Mouse (Mus musculus) brown adipose tissue, adult 24 weeks (tissue): Measurements from ENCODE around the gene Ldhb. TPM values are rescaled to one million over a fixed set of nuclear protein-coding genes. Genes with fewer than 3 reads are reported as not detected.
A peak's percentile ranks its signal among the peaks of the same experiment; 100 is the strongest.

Source experiments
- H3K27ac ChIP-seq: fragments of 200-500 bp; replicated peaks from 2 replicates; pipeline ENCODE4 v1.5.1; 2012; ENCODE audit warnings: low read depth, mild to moderate bottlenecking, low read length
- H3K4me1 ChIP-seq: fragments of 200-500 bp; 2 replicates; pipeline ENCODE4 v1.6.1; 2012; ENCODE audit warnings: low read length, mixed read lengths; ENCODE audit not compliant: control insufficient read depth, insufficient read depth, insufficient read length
- H3K4me3 ChIP-seq: fragments of 200-500 bp; 2 replicates; pipeline ENCODE4 v1.5.1; 2012; ENCODE audit warnings: low read depth, mild to moderate bottlenecking, low read length, moderate library complexity; ENCODE audit not compliant: insufficient read depth
- polyA plus RNA-seq: library from polyadenylated mRNA; stranded (reverse); fragments of >200 nt; gene quantifications from 2 replicates; pipeline ENCODE4 v1.2.4, GENCODE M21; 2012; ENCODE audit not compliant: missing spikeins, insufficient read depth, insufficient read length

Gene Ldhb
- 1,125 and 1,392 TPM in 2 replicates for polyA plus RNA-seq

- Histone ChIP-seq H3K4me3 (peak within 1 kb of the TSS; percentile 86), H3K27ac (peak within 1 kb of the TSS; percentile 80), H3K4me1 (peaks cover 3% of the 10 kb centered on the region; the same call in 1 of the 2 replicates)
Observed at GRCm38 (mm10) chr6:142507785-142508162, at the start of gene Ldhb. TSS of gene Ldhb (minus strand) at chr6:142507957.

GRCm38 (mm10) chr6:142555988-142556387 lies 48.2 kb upstream of the Ldhb start:
- Histone ChIP-seq H3K4me1 (no peaks in the 10 kb centered on the region), H3K27ac (no peak overlapping the region), H3K4me3 (no peak overlapping the region)

GRCm38 (mm10) chr6:142551482-142551881 lies 43.7 kb upstream of the Ldhb start:
- H3K4me3 ChIP-seq = no peak overlapping the region

DNA sequence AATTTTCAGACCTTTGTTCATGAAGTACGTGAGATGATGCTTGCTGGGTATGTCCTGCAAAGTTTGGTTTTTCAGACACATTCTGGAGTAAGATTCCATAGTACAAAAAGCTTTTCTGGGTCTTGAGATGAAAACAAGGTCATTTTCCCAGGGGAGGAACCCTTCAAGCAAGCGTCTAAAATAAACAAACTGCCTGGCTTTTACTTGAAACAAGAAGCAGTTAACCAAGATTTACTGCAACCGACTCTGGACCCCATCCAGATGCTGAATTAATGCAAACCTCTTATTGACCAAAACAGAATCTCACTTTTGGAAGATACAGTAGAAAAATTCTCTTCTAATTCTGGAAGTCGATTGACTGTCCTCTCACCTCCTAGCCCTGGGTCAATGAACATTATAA lies 43.1 kb upstream of the Ldhb start:
- H3K4me3 ChIP-seq = no peak overlapping the region
- no peaks in the 10 kb centered on the region for H3K4me1 ChIP-seq
- no peak overlapping the region; the same call in 1 of the 2 replicates for H3K27ac ChIP-seq

More at GRCm38 (mm10) chr6:142551482-142551881, 43.7 kb upstream of the Ldhb start:
- H3K27ac ChIP-seq = no peak overlapping the region
- H3K4me1 ChIP-seq = no peaks in the 10 kb centered on the region

GRCm38 (mm10) chr6:142548377-142548776 lies 40.6 kb upstream of the Ldhb start:
- Histone ChIP-seq H3K27ac (no peak overlapping the region), H3K4me1 (no peaks in the 10 kb centered on the region), H3K4me3 (no peak overlapping the region)

DNA sequence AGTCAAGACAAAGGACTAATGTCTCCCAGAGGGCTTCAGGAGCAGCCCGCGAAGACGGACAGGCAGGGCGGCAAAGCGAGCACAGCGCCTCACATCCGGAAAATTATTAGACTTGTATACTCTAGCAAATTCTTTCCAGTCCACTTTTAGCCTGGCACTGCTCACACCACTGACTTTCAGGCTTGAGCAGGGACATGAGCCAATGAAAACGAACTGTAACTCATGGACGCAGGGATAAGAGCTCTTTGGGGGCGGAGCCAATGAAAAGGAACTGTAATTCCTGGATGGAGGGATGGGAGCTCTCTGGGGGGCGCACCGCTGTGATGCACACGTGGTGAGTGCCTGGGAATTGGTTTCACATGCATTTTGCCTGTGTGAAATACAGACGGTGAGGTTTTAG lies 37.4 kb upstream of the Ldhb start:
- Histone ChIP-seq H3K4me3 (no peak overlapping the region), H3K27ac (no peak overlapping the region), H3K4me1 (no peaks in the 10 kb centered on the region)

- Histone ChIP-seq H3K4me1 (peaks cover 5% of the 10 kb centered on the region), H3K4me3 (no peak overlapping the region), H3K27ac (no peak overlapping the region)
Observed at GRCm38 (mm10) chr6:142543648-142544047, 35.9 kb upstream of the Ldhb start.

DNA sequence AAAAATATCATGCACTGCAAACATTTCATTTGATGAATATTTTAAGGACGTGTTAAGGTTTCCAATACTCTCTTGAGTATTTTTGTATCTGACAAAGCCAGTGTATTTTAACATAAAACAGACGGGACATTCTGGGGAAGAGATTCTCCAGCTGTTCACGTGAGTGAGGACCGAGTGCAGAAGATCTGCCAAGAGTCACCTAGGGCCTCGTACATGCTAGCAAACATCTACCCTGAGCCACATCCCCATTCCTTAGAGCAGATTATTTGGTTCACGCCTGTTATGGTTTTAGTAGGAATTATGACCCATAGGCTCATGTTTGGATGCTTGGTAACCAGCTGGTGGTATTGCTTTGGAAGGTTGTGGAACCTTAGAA lies 35.0 kb upstream of the Ldhb start:
- H3K4me3 ChIP-seq = no peak overlapping the region
- H3K4me1 ChIP-seq = peaks cover 11% of the 10 kb centered on the region
- H3K27ac ChIP-seq = no peak overlapping the region

DNA sequence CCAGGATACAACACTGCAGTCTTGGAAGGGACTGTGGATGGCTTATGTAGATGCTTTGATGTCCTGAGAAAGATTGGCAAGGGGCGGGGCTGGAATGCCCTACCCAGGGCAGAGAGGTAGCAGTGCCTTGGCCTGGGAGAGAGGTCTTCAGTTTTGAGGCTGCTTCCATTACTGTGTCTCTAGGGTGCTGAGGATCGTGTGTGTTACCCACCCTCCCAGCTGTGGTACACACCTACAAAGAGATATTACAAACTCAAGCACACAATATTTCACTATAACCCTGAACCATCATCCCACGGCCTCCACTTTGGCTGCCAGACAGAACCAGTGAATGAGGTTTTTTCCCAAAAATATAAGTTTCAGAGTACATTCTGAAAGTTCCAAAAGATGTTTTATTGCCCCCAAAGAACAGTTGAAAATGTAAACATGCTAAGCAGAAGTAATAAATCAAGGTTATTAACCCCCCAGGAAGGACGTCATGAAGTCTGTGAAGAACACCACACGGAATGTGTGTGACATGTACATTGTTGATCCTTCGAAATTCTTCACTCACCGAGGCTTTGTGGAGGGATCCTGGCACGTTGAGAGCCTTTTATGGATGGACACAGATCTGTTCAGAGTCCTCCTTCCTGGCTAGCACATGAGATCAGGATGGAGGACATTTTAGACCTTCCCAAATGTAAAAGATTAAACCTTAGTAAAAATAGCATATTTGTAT lies 34.5 kb upstream of the Ldhb start:
- Histone ChIP-seq H3K4me3 (no peak overlapping the region), H3K27ac (no peak overlapping the region), H3K4me1 (peaks cover 11% of the 10 kb centered on the region)

GRCm38 (mm10) chr6:142540561-142541160 lies 32.9 kb upstream of the Ldhb start:
- peaks cover 11% of the 10 kb centered on the region for H3K4me1 ChIP-seq
- H3K27ac ChIP-seq = peak overlapping the region; percentile 32; the same call in 1 of the 2 replicates
- H3K4me3 ChIP-seq = no peak overlapping the region

- H3K4me3 ChIP-seq = no peak overlapping the region
- peak overlapping the region; percentile 42; the same call in 1 of the 2 replicates for H3K27ac ChIP-seq
- H3K4me1 ChIP-seq = peaks cover 11% of the 10 kb centered on the region
Observed at GRCm38 (mm10) chr6:142540131-142540530, 32.4 kb upstream of the Ldhb start.

DNA sequence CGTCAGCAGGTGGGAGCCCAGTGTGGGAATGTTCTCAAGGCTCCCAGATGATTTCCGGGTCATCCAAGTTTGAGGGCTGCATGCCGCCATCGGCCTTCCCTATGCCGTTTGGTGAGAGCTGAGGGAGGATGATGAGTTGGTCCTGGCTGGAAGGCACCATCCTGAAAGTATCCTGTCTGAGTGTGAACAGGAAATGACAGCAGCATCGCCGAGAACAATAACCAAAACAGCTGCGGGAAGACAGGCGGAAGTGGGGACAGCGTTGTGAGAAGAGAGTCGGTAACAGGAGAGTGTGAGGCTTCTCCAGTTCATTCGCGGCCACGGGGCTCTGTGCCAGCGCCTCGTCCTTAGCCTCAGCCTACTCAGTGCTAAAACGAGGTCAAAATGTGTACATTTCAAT lies 30.7 kb upstream of the Ldhb start:
- peaks cover 11% of the 10 kb centered on the region for H3K4me1 ChIP-seq
- H3K4me3 ChIP-seq = no peak overlapping the region
- H3K27ac ChIP-seq = peak overlapping the region; percentile 36

DNA sequence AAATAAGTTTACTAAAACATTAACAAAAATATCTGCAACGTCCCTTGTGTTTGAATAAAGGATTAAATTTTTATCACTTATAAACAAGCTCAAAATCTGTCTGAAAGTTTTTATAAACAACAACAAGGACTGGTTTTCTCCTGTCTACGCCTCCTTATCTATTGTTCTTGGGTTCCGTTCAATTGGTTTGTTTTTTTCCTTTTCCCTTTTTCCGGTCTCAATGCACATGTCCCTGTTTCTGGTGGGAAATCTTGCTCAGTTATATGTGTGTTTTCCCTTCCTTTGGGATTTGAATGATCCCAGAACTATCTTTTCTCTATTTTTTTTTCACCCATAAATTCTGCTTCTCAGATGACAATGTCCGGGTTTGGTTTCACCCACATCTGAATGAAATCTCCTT lies 25.7 kb upstream of the Ldhb start:
- peak overlapping the region; percentile 51; the same call in 1 of the 2 replicates for H3K27ac ChIP-seq
- peaks cover 4% of the 10 kb centered on the region for H3K4me1 ChIP-seq
- H3K4me3 ChIP-seq = no peak overlapping the region

- H3K4me3 ChIP-seq = no peak overlapping the region
- H3K4me1 ChIP-seq = no peaks in the 10 kb centered on the region
- H3K27ac ChIP-seq = no peak overlapping the region
Observed at GRCm38 (mm10) chr6:142532686-142533085, 24.9 kb upstream of the Ldhb start.

DNA sequence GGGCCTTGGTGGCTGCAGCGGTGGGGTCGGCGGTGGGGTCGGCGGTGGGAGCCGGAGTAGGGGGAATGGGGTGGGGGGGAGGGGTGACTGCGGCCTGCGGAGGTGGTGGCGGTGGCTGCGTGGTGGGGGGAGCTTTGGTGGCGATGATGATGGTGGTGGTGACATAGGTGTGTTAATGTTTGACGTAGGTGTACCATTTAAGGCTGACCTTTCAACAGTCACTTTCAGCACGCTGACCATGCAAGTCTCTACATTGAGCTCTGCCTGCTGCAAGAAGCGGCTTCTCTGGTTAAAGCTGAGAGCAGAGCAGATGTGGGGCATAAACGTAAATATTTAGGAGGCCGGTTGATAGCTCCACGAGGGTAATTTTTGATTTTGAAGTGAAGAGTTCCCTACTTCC lies 24.4 kb upstream of the Ldhb start:
- Histone ChIP-seq H3K27ac (no peak overlapping the region), H3K4me1 (no peaks in the 10 kb centered on the region), H3K4me3 (no peak overlapping the region)

- Histone ChIP-seq H3K4me1 (no peaks in the 10 kb centered on the region), H3K27ac (no peak overlapping the region), H3K4me3 (no peak overlapping the region)
Observed at GRCm38 (mm10) chr6:142530378-142530777, 22.6 kb upstream of the Ldhb start.
